Mouse (Mus musculus) right cerebral cortex, postnatal 25 days (tissue): ENCODE data around the gene Supt4a.

Experiments used
- DNase-seq: peaks from one replicate; pipeline ENCODE4 v3.0.0; 2022

Gene Supt4a

GRCm38 (mm10) chr11:87752307-87752706 is 15.0 kb downstream of the Supt4a start:
- no peak for DNase-seq

GRCm38 (mm10) chr11:87753255-87753654 is 15.9 kb downstream of the Supt4a start:
- DNase-seq = no peak

GRCm38 (mm10) chr11:87753891-87754501 is 16.6 kb downstream of the Supt4a start:
- no peak for DNase-seq

GRCm38 (mm10) chr11:87754603-87755002 is 17.3 kb downstream of the Supt4a start:
- DNase-seq = no peak

- no peak for DNase-seq
These were observed 18.1 kb downstream of the Supt4a start for GRCm38 (mm10) chr11:87755360-87756017.

- no peak for DNase-seq
These were observed 19.0 kb downstream of the Supt4a start for GRCm38 (mm10) chr11:87756251-87756820.

GRCm38 (mm10) chr11:87757001-87757954 is 19.9 kb downstream of the Supt4a start:
- DNase-seq = no peak

- DNase-seq = no peak
These were observed 21.0 kb downstream of the Supt4a start for GRCm38 (mm10) chr11:87758161-87758911.

- no peak for DNase-seq
These were observed 21.7 kb downstream of the Supt4a start for GRCm38 (mm10) chr11:87758957-87759608.

GRCm38 (mm10) chr11:87759609-87760005 is 22.3 kb downstream of the Supt4a start:
- peak; percentile 56 for DNase-seq

GRCm38 (mm10) chr11:87760301-87761081 is 23.1 kb downstream of the Supt4a start, which contains the start of gene Tspoap1:
Tspoap1 (plus strand) TSS chr11:87760541.
- peak; percentile 83 for DNase-seq

GRCm38 (mm10) chr11:87761181-87761721 is 23.9 kb downstream of the Supt4a start:
- DNase-seq = peak; percentile 45

- no peak for DNase-seq
These were observed 24.7 kb downstream of the Supt4a start for GRCm38 (mm10) chr11:87761806-87762701.

GRCm38 (mm10) chr11:87762702-87763385 is 25.5 kb downstream of the Supt4a start:
- DNase-seq = peak; percentile 31

- peak; percentile 81 for DNase-seq
These were observed 26.2 kb downstream of the Supt4a start for GRCm38 (mm10) chr11:87763511-87763987.

GRCm38 (mm10) chr11:87763988-87764876 is 26.9 kb downstream of the Supt4a start:
- peak; percentile 63 for DNase-seq

- no peak for DNase-seq
These were observed 31.4 kb downstream of the Supt4a start for GRCm38 (mm10) chr11:87768745-87769144.

GRCm38 (mm10) chr11:87770989-87771388 is 33.6 kb downstream of the Supt4a start:
- DNase-seq = peak; percentile 54
